Mouse (Mus musculus) limb, embryonic 13.5 days (tissue): ENCODE measurements at regions not wholly inside any gene's neighbourhood (a gene's known extent, or its start where the extent isn't known, plus 50 kb on each side); places are given as distances from the start of the nearest gene placed in this dataset.

ENCODE experiments used
- ATAC-seq: fragments of 200-750 bp; cut with Nextera tagmentation; 2 replicates; pipeline ENCODE4 v1.8.0; 2017; ENCODE audit warnings: low read depth, moderate number of reproducible peaks, moderate TSS enrichment; ENCODE audit not compliant: low FRiP score
- H3K27ac ChIP-seq: fragments of 300-500 bp; sonication (generic); 2 replicates; pipeline ENCODE4 v1.5.1; 2015; ENCODE audit warnings: inconsistent platforms, mild to moderate bottlenecking, moderate library complexity
- H3K27me3 ChIP-seq: fragments of 300-500 bp; sonication (generic); 2 replicates; pipeline ENCODE4 v1.6.1; 2015; ENCODE audit warnings: mild to moderate bottlenecking, inconsistent platforms
- H3K36me3 ChIP-seq: fragments of 300-500 bp; sonication (generic); 2 replicates; pipeline ENCODE4 v1.6.1; 2015; ENCODE audit warnings: inconsistent platforms, mild to moderate bottlenecking, moderate library complexity
- H3K4me1 ChIP-seq: fragments of 300-500 bp; sonication (generic); 2 replicates; pipeline ENCODE4 v1.6.1; 2015; ENCODE audit warnings: inconsistent platforms
- H3K4me2 ChIP-seq: fragments of 300-500 bp; sonication (generic); replicated peaks from 2 replicates; pipeline ENCODE4 v1.6.1; 2015; ENCODE audit warnings: inconsistent platforms, mild to moderate bottlenecking, moderate library complexity
- H3K4me3 ChIP-seq: fragments of 300-500 bp; sonication (generic); 2 replicates; pipeline ENCODE4 v1.5.1; 2015; ENCODE audit warnings: moderate library complexity, mild to moderate bottlenecking, inconsistent platforms
- H3K9ac ChIP-seq: fragments of 300-500 bp; sonication (generic); 2 replicates; pipeline ENCODE4 v1.6.1; 2015; ENCODE audit warnings: mild to moderate bottlenecking, inconsistent platforms
- H3K9me3 ChIP-seq: fragments of 300-500 bp; sonication (generic); 2 replicates; pipeline ENCODE4 v1.6.1; 2016; ENCODE audit warnings: inconsistent platforms
- WGBS: fragments of 180-500 bp; shearing (Covaris S2); methylation state at CpG from one replicate; pipeline ENCODE4 v1.1.7; 2015; 5-methylcytosine and 5-hydroxymethylcytosine counted together

- Histone ChIP-seq H3K27me3 (no peaks in the 10 kb centered on the region), H3K4me2 (no peak overlapping the region), H3K9me3 (no peaks in the 10 kb centered on the region), H3K27ac (no peak overlapping the region), H3K36me3 (no peaks in the 10 kb centered on the region), H3K4me1 (no peaks in the 10 kb centered on the region), H3K9ac (no peak overlapping the region), H3K4me3 (no peak overlapping the region)
- WGBS = 31% methylated on average over 8 of the region's 8 CpGs
- peak; percentile 48; the same call in 1 of the 2 replicates for ATAC-seq
Observed at GRCm38 (mm10) chr2:66961808-66962519, 177.2 kb upstream of the Scn7a start.

GRCm38 (mm10) chr2:66941188-66941587 is 156.5 kb upstream of the Scn7a start:
- no peaks in the 10 kb centered on the region for H3K9me3 ChIP-seq
- H3K4me1 ChIP-seq = no peaks in the 10 kb centered on the region
- no peaks in the 10 kb centered on the region for H3K27me3 ChIP-seq
- ATAC-seq = no peak
- no peak overlapping the region for H3K9ac ChIP-seq
- no peaks in the 10 kb centered on the region for H3K36me3 ChIP-seq
- WGBS = 77% methylated on average over 5 of the region's 5 CpGs
- no peak overlapping the region for H3K4me2 ChIP-seq
- H3K4me3 ChIP-seq = no peak overlapping the region
- H3K27ac ChIP-seq = no peak overlapping the region

- Histone ChIP-seq H3K27ac (no peak overlapping the region), H3K9ac (no peak overlapping the region), H3K4me1 (no peaks in the 10 kb centered on the region), H3K4me3 (no peak overlapping the region), H3K36me3 (no peaks in the 10 kb centered on the region), H3K4me2 (no peak overlapping the region), H3K27me3 (no peaks in the 10 kb centered on the region), H3K9me3 (no peaks in the 10 kb centered on the region)
- no peak for ATAC-seq
- 50% methylated on average over 1 of the region's 1 CpGs for WGBS
Observed at GRCm38 (mm10) chr2:66898032-66898431, 113.3 kb upstream of the Scn7a start.

- Histone ChIP-seq H3K9me3 (no peaks in the 10 kb centered on the region), H3K4me3 (no peak overlapping the region), H3K36me3 (no peaks in the 10 kb centered on the region), H3K4me2 (no peak overlapping the region), H3K27me3 (no peaks in the 10 kb centered on the region), H3K4me1 (no peaks in the 10 kb centered on the region), H3K9ac (no peak overlapping the region), H3K27ac (no peak overlapping the region)
- 72% methylated on average over 2 of the region's 2 CpGs for WGBS
- ATAC-seq = no peak
Observed at GRCm38 (mm10) chr2:66867457-66868216, 82.9 kb upstream of the Scn7a start.
